Mouse (Mus musculus) layer of hippocampus, adult 18-20 months (tissue): ENCODE measurements around the gene Kcng1. TPM values are rescaled to one million over a fixed set of nuclear protein-coding genes. Genes with fewer than 3 reads are reported as not detected.

Experiments
- DNase-seq, 2 experiments: peaks; one replicate each; pipeline ENCODE4 v3.0.0; 2022; ENCODE audit warnings: low spot score in 2 of 2
- long read RNA-seq: library from polyadenylated mRNA; stranded (forward); transcript quantifications from one replicate; pipeline ENCODE4 v2.0.0, GENCODE M21; 2021
- total RNA-seq, 2 experiments: library from RNA; stranded (reverse); gene quantifications; 2 replicates each; pipeline ENCODE4 v1.2.3; 2021

Kcng1 gene
- 10 to 100 TPM; 43.9 to 51.6 TPM for total RNA-seq
- long read RNA-seq, full-length matches to known transcripts, result 41 of 53 reads
- long read RNA-seq, partial matches to known transcripts, result 0 of 53 reads
- long read RNA-seq, other reads (novel, unspliced or antisense), result 12 of 53 reads

DNA sequence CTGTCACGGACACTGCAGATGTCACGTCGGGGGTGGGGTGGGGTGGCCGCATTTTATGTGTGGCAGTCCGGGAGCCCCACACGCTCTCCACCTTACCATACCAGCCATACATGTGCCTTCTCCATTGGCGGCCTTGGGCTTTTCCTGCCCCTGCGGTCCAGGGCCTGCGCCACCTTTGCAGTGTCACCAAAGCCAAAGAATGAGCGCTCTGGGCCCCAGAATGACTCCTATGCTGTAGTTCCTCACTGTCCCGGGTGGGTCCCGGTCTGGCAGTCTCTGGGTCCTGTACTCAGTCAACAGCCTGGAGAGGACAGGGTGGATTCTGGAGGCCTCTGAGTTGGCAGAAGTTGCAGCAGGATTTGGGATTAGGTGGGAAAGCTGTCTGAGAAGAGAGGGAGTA is at the start of gene Kcng1:
Gene Kcng1, minus strand, starts transcription at position 155 of the 400 bp plus-strand sequence.
- DNase-seq, result no peak

DNA sequence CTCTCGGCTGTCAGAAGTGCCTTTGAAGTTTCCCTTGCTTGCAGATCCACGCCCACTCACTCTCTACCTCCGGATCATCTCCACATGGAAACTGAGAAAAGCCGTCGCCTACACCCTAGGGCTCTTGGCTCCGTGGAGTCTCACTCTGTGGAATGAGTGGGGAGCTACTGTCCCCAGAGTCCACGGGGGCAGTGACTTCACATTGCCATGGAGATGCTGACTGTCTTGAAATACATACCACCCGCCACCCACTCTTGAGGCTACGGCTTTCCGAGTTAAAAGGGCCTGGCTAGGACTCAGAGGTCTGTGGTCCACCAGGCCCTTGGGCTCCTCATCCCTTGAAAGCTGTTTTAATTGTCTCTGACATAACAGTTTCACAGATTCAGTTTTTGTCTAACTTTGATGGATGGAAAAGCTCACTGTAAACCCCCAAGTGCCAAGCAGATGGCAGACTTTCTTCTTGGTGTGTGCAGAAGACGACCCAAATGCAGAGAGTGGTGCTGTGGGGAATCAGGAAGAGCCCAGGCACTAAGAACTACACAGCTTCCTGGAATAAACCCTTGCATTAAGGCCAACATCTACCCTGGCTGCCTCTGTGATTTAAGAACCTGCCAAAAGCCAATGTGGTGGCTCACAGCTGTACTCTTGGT is 49.0 kb upstream of the Kcng1 start:
- peak in 1 of 2 experiments; percentile 55 for DNase-seq

DNA sequence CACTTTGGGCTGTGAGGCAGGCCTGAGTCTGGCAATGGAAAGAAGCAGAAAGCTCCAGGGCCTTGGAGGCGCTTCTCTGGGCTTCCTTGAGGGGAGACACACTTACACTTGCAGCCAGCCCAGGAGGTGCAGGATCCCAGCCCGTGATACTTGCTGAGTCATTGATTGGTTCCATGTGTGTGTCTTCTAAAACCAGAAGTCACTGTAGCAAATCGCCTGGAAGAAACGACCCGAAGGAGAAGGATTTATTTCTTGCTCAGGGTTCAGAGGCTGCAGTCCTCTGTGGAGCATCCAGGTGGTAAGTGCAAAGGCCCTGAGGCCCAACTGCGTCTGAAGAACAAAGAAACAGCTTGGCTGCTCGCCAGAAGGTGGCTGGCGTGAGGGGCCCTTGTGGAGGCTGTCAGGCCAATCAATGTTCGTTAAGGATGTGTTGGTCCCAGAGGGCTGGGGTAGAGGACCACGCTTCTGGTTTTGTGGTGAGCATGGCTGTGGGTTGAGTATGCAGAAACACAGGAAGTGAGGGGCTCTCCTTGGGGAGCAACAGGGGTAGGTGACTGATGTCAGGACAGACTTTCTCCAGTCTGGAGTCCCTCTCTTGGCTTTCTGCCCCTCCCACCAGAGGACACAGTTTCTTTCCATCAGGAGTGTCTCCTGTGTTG is 40.3 kb upstream of the Kcng1 start:
- no peak for DNase-seq

DNA sequence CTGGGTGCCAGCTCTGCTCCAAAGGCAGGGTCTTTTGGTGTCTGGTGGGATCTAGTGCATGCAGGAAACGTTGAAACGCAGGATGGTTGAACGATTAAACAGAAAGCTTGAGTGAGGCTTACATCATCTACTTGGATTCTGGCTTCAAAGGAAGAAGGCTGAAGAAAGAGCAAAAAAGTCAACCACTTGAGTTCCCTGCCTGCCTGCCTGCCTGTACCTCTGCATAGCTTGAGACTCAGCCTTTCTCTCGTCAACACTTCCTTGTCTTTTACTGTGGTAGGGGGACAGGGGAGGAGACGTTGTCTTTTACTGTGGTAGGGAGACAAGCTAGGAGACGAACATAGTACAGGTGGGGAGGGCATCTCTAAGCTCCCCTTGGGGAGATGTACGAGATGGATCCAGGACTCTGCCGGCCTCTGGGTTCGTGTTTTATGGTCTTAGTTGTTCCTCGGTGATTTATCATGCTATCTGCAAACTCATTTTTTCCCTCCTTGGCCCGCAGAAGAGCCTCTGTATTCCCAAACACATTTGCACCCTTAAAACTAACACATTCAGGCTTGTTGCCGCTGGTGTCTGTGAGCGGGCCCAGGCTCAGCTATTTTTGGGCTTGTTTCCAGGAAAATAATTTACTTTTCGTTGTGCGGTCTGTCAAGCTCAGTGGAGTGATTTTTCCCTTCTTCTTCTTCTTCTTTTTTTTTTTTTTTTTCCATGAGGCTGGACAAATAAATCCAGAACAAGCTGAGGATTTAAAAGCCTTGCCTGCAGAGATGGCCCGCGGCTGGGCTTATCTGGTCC is 39.0 kb upstream of the Kcng1 start:
- peak in 1 of 2 experiments; percentile 38 for DNase-seq

DNA sequence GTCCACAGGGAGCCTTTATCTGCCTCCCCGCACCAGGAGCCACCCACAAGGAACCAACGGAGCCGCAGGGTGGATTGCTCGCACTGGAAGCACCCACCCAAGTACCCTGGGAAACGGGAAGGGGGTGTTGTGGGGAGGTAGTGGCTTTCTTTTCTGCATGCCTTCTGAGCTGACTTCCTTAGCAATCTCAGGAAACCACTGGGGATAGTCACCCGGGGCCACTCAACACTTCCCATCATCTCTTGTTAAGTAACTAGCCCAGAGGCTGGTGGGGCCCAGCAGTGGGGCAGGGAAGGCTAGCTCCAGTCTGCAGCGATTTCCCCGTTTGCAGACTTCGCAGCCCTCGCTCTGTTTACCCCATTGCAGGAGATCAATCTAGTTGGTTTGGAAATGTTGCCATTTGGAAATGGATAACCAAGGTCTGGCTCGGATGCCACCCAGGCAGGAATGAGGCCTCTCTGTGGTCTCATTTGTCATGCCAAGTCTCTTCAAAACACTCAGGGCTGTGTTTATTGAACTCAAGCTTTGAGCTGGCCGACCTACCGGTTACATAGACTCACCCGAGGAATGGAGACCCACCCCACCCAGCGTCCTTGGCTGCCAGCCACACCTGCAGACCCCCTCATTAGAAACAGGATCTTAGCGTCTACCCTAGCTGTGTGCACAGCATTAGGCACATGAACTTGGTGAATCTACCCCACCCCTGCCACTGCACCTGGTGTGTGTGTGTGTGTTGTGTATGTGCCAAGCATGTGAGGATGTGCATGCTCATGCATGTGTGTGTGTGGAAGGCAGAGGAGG is 33.3 kb upstream of the Kcng1 start:
- no peak for DNase-seq

DNA sequence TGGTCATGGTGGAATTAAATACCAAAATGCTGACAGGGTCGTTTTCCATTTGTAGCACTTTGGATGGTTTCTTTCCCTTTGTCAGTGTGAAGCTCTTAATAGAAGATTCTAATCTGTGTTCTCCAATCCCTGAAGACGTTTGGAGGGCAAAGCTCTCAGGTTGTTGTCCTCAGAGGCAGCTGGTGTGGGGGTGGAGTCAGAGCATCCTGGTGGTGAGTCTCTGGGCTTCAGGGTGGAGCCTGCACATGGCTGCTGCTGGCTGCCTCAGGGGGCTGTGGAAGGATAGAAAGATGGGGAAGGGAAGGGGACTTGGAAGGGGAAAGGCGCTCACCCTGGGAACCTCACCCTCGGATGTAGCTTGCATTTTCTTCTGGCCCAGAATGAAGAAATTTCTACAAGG is 31.0 kb upstream of the Kcng1 start:
- DNase-seq, result no peak

DNA sequence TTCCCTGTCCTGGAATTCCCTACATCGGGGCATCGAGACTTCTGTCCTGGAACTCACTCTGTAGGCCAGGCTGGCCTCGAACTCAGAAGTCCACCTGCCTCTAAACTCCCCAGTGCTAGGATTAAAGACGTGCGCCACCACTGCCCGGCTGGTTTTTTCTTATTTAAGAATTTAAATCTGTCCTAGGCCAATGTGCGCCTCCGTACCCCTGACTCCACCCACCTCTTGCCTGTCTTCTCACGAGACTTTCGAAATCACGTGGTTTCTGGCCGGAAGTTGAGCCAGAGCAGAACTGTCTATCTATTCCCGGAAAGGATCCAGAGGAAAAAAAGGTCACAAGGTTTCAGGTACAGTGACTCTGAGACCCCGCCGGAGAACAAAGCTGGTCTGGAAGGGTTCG is 29.5 kb upstream of the Kcng1 start:
- no peak for DNase-seq

DNA sequence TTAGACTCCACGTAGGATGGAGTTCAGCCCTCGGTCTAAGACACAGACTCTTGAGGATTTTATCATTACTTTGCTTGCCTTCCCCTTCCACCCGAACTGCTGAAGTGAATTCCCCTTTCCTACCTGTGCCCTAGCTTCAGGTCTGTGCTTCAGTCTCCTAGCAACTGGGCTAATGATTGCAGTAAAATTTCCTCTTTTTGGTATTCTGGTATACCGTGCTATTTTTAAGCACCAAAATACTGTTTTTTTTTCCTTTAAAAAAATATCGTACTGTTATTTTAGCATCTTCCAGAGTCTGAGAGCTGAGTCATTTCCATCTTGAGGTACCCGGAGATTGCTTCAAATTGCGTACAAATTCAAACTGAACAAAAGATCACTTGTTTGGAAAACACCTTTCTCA is 27.4 kb upstream of the Kcng1 start:
- DNase-seq, result peak in 1 of 2 experiments; percentile 18

DNA sequence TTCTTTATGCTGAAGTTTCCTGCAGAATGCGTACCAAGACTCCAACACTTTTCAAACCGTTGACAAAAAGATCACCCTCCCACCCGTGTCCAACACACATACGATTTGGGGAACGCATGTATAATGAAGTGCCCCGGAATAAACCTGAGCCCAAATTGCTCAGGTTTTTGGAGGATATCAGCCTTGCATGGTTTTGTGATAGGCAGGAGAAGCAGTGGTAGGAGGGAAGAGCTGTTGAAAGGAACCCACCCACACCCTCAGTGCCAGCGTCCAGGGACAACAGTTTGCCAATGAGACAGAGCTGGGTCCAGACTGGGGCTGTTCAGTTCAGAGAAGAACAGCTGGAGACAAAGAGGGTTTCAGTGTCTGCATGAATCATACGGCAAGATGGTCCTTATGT is 18.1 kb upstream of the Kcng1 start:
- no peak for DNase-seq

DNA sequence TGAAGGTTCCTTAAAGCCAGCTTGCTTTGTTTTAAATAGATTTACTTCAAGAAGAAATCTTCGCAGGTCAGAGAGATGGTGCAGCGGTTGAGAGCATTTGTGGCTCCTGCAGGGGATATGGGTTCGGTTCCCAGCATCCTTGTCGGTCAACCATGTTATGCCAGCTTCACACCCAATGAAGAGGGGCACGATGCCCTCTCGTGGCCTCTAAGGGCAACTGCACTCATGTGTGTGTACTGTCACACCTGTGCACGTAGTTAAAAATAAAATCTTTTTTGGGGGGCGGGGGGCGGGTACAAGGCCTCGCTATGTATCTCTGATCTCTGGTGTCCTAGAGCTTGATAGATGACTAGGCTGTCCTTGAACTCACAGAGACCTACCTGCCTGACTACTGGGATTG is 15.0 kb upstream of the Kcng1 start:
- no peak for DNase-seq

DNA sequence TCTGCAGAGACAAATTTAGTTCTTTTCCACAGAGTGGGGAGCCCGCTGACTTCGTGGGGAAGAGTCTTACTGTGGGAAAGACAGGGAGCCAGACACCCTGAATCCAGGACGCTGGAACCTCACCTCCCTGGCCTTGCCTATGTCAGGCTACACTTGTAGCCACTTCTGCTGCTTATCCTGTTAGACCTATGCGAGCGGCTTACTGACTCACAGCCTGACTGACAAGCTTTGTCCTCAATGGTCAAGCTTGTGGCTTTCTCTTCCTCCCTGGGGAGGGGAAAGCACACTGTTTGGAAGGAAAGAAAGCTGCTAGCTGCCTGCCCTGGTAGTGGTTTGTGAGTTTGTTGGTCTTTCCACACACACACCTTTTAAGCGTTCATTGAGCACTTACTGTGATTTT is 11.0 kb upstream of the Kcng1 start:
- no peak for DNase-seq

DNA sequence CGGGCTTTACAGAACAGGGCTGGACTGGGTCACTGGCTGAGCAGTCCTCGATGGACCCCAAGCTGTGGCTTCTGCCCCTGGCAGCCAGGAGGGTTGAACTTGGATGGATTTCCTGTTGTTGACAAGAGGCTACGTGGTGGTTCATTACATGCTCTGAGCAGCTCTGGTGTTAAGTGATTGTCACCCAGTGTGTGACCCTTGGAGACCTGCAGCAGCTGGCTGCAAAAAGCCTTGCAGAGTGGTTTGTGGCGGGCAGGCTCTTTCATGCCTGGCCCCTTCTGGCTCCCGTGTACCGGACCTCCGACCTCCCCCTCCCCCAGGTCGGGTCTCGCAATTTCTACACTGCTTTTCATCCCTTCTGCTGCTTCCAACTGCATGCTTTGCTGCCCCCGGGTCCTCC is 10.5 kb upstream of the Kcng1 start:
- DNase-seq, result no peak

DNA sequence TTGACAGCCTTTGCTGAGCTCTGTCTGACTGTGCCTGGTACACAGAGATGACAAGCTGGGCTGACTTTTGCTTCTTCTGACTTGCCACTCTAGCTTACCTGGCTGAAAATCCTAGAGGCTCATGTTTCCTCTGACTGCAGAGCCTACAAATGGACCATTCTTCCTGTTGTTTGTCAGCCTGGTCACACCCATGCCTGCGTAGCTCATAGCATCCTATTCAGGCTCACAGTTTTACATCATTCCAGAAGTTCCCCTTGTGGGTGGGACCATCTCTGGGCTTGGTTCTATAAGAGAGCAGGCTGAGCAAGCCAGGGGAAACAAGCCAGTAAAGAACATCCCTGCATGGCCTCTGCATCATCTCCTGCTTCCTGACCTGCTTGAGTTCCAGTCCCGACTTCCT is 8.3 kb upstream of the Kcng1 start:
- no peak for DNase-seq

DNA sequence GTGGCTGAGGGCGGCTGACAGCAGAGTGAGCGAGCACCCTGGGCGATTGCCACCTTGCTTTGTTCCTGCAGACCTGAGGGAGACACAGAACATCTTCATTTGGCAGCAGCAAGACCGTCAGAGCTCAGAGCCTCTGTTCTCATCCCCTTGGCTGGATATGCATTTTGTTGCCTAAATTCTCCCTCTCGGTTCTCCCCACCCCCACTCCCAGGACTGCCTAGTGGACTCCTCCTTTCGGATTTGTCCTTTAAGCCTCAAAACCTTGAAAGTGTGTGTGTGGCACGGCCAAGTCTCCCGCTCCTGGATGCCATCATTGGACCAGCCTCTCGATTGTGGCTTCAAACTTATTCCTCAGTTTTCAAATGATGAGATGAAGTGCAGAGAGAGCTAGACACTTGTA is 7.5 kb upstream of the Kcng1 start:
- DNase-seq, result no peak

DNA sequence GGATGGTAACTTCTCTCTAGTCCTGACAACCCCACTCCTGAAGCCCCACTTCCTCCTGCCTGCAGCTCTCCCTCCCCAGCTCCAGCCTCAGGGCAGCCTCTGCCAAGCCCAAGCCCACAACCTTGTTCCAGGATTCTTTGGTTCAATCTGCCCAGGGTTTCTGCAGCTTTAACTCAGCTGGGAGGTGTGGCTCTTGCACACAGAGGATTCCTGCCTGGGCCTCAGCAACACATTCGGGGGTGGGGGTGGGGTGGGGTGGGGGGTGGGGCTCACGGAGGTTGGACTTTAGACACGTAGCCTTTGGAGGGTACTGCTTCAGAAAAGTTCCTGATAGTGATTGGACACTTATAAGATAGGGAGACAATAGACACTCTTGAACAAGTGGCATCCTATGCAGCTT is 5.5 kb upstream of the Kcng1 start:
- no peak for DNase-seq

DNA sequence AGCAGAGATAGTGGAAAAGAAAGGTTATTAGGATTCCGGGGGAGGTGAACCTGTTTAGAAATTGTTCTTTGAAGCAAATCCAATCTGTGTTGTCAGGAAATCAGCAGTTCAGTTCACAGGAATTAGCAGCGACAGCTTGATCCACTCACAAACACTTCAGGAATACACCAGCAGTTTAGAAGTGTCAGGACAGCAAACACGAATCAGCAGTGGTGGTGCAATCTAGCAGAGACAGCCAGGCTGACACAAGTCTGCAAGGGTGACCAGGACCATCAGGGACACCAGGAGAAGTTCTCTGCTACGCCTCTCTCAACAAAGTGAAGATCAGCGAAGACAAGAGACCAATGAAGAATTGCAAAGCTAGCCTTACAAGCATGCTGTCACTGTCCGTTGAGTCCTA is 3.6 kb upstream of the Kcng1 start:
- no peak for DNase-seq

DNA sequence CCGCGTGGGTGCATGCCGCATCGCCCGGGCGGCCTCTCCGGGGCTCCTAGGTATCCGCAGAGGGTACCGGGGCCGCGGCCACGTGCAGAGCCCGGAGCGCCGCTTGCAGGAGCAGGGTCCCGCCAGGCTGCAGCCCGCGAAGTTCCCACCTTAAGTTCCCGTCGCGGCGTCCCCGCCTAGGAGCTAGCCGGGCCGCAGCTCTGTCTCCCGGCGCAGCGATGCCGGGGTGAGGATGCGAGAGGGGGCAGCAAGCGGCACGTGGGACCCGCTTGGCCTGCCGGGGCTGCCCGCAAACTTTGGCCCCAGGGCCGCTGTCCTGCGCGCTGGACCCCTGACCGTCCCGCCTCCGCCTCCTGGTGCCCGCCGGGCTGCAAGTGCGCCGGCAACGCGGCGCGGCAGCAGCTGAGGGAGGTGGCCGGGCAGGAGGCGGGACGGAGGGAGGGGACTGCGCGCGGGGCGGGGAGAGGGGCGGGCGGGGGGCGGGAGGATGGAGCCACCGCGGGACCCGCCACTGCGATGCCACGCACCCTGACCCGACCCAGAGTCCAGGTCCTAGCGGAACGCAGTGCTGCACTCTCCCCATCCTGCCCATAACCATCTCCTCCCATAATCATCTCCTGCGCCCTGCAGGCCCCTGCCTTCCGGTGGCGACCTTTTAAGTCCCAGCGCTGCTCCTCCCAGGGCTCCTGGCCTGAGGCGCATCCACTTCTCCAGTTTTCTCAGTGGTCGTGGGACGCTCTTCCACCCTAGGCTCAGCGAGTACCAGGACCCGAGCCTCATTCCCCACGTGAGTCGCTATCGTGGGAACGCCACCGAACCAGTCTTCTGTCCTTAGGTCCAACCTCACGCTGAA is 581 bp downstream of the Kcng1 start:
- no peak for DNase-seq

DNA sequence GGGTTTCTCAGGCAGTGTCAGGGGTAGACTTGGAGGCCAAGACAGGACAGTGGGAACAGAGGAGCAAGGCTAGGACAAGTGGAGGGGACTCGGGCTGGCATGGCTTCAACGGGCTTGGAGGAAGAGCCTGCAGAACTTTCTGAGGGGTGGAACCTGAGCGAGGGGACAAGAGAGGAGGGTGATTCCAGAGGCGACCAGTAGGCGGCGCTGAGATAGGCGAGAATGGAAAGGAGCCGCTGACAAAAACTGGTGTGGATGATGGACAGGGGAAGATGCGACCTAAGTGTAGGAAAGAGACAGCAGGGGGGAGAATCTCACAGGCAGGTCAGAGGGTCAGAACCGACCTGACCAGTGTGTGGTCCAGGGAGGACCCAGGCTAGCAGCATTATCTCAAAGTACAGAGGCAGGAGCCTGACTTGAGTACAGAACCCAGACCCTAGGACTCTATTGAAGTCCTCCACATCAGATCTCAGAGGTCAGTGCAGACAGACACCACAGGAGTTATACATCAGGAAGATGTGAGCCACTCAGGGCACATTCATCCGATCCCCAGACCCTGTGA is 7.1 kb downstream of the Kcng1 start:
- peak; percentile 56 to 84 for DNase-seq

DNA sequence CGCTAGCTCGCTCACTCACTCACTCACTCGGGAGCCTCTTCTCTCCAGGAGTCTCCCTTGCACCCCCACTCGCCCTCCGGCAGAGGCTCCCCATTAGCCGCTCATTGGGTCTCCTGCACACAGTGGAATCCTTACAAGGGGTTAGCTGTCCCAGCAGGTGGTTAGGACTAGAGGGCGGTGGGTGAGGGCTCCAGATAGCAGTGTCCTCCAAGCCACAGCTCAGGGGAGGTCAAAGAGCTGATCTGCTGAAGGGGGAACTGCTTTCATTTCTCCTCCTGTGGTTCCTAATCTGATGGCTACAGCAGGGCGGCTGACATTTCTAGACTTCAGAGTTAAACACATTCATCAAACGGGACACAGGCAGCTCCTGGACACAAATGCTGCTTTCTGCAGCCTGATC is 8.1 kb downstream of the Kcng1 start:
- DNase-seq, result no peak

DNA sequence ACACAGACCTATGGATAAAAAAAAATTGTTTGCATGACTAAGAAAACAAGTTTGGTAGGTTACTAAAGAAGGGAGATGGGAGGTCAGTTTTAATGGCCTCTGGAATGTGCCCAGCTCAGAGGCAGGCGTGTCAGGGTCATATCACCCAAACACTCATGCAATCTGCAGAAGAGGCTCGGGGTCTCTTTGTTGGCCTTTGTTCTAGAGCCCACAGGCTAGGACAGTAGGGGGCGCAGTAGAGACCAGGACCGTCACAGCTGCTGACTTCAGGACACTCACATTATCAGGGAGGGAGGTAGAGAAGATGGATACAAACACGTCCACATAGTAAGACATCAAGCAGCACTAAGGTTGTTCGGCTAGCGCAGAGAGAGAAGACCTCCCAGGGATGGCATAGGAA is 13.5 kb downstream of the Kcng1 start:
- no peak for DNase-seq
